11 mouse cellular contexts compared by ENCODE assay signal in the genomic region with DNA sequence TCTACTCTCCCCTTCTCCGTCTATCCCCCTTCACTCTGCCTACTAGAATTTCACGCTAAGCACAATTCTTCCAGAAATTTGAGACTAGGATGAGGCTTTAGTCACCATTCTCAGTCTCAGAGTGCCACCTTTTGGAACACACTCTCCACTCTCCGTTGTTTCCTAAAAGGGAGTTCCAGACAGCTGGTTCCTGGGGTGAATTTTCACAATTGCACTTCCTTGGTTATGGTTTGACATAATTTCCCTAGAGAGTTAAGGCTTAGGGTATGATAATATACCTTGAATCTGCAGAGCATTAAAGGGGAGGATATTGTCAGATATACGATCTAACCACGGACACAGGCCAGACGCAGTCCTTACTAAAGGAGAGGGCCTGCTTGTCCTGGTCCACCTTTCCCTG.
DNase-seq lines count a peak whose midpoint lies in the region; ATAC-seq and TF ChIP-seq lines count a peak whose summit lies in the region.
"Had no signal": no experiment of that assay in that cellular context is flagged by ENCODE, and none has a peak within 500 bp of the region (broad histone marks: within the 10 kb centered on the region; RNA-seq: fewer than 3 reads in every experiment).

No protein-coding gene starts in this region.

- peak; percentile 89 for DNase-seq in heart, adult 11 months
- peak; percentile 18 for DNase-seq in thymus, postnatal 14 days
- DNase-seq in thymus, postnatal 0 days (ENCODE audit: low spot score) = no peak
- DNase-seq in kidney, postnatal 36 days = peak; percentile 57 to 59
- DNase-seq in right cerebral cortex, postnatal 25 days = peak; percentile 18
- no peak for DNase-seq in cerebellum, adult 2 months

- TF ChIP-seq POLR2A in cerebellum, adult 2 months (IDR thresholded peaks at IDR 0.05; ENCODE audit: borderline replicate concordance, insufficient read depth, low read length) = no peak

- ATAC-seq in heart, embryonic 12.5 days (ENCODE audit: insufficient number of reproducible peaks, low FRiP score) = no peak
- no peak for ATAC-seq in megakaryocyte-erythroid progenitor cell, adult 5-6 weeks (replicated peaks; ENCODE audit: low FRiP score, low TSS enrichment, poor library complexity, severe bottlenecking)

- H3K9ac ChIP-seq in heart, embryonic 12.5 days = no peak overlapping the region

- H3K36me3 ChIP-seq in heart, embryonic 12.5 days = no peaks in the 10 kb centered on the region
- H3K36me3 ChIP-seq: G1E had no signal

- H3K9me3 ChIP-seq in heart, embryonic 12.5 days (replicated peaks) = no peaks in the 10 kb centered on the region
- H3K9me3 ChIP-seq: G1E had no signal

- H3K27ac ChIP-seq in heart, embryonic 12.5 days (ENCODE audit: poor library complexity, severe bottlenecking) = no peak overlapping the region
- no peak overlapping the region for H3K27ac ChIP-seq in cerebellum, adult 2 months (ENCODE audit: insufficient read depth, low read length)
- H3K27ac ChIP-seq: macrophage had no signal

- no peak for TF ChIP-seq CTCF in cerebellum, adult 2 months (IDR thresholded peaks at IDR 0.05; ENCODE audit: borderline replicate concordance, insufficient read depth, low read depth, low read length)

- H3K27me3 ChIP-seq in heart, embryonic 12.5 days (replicated peaks) = no peaks in the 10 kb centered on the region
- H3K27me3 ChIP-seq in cerebellum, adult 2 months (ENCODE audit: control insufficient read depth, insufficient read depth, low read length) = no peaks in the 10 kb centered on the region

- WGBS in heart, embryonic 12.5 days = 58% methylated on average over 6 of the region's 6 CpGs
- 69% methylated on average over 6 of the region's 6 CpGs for WGBS in cerebellum, adult 2 months

- H3K4me3 ChIP-seq in heart, embryonic 12.5 days = no peak overlapping the region
- H3K4me3 ChIP-seq in cerebellum, adult 2 months (replicated peaks; ENCODE audit: insufficient read depth, low read depth, low read length) = no peak overlapping the region
- H3K4me3 ChIP-seq: erythroblast, embryonic 14.5 days had no signal

- no peak overlapping the region for H3K4me2 ChIP-seq in heart, embryonic 12.5 days

- H3K4me1 ChIP-seq in heart, embryonic 12.5 days (replicated peaks) = peaks cover 6% of the 10 kb centered on the region; the same call in 1 of the 2 replicates
- H3K4me1 ChIP-seq in cerebellum, adult 2 months (ENCODE audit: control insufficient read depth, insufficient read depth, low read length) = no peaks in the 10 kb centered on the region

Comparison
In these comparisons a context has a peak if more than half of its experiments do, and no peak if none do; other contexts are left out.
1. DNase-seq: peak in heart, adult 11 months (single experiment), thymus, postnatal 14 days (single experiment), kidney, postnatal 36 days (2 of 2) and right cerebral cortex, postnatal 25 days (single experiment); none in thymus, postnatal 0 days (single experiment) and cerebellum, adult 2 months (0 of 2).